Mouse (Mus musculus): Measurements from ENCODE around the gene Tmem42. TPM values are rescaled to one million over a fixed set of nuclear protein-coding genes. Genes with fewer than 3 reads are reported as not detected.

The Tmem42 gene
- 13.7 TPM for polyA plus RNA-seq (2017; shearing (Covaris generic))

DNA sequence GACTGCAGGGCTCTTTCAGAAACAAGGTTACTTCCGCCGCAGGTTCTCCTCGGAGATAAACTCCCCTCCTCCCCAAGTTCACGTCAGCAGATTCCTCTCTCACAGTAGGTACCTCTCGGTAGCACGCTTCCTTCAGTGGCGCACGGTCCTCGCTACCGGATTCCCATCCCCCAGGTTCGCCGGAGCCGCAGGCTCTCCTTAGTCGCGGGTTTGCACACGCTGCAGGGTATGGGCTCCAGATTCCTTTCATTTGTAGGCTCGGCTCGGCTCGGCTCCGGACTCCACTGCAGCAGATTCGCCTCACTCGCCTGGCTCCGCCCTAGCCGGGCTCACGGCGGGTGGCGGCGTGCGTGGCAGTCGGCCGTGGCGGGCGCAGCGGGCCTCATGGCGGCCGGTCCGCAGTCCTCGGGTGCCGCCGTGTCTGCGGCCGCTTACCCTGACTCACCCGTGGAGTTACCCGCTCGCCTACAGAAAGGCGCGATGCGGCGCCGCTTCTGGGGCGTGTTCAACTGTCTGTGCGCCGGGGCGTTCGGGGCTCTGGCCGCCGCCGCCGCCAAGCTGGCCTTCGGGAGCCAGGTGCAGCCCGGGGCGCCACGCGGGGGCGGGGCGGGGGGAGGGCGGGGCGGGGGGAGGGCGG, at the start of gene Tmem42:
Gene Tmem42 (plus strand): TSS at position 332 of the 637 bp plus-strand sequence.

DNA sequence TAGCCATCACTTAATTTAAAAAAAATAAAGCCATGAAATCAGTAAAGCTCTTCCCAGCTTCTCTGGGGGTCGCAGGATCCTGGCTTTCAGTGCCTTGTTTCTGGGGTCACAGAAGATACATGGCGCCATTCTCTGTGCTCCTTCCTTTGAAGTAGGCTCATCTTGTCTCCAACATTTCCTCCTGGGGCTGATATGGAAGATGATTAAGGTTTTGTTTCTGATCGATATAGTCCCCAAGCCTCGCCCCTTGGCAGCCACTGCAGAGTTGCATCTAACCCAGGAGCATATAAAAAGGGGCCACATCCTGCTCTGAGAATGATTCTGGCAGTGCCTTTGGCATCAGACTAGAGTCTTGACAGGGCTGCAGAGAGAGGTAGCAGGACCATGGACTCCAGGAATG, 13.3 kb downstream of the Tmem42 start, which contains the start of gene Tgm4:
Gene Tgm4 (plus strand): TSS at position 301 of the 400 bp plus-strand sequence.

Other genes with a start within 250 kb of the Tmem42 start
- gene Tcaim, start 215.8 kb upstream of the Tmem42 start, polyA plus RNA-seq (2017; shearing (Covaris generic)), result 16.8 TPM
- gene Gm35549, start 177.3 kb upstream of the Tmem42 start, polyA plus RNA-seq (2017; shearing (Covaris generic)), result 1.3 TPM
- gene Zfp445, start 155.3 kb upstream of the Tmem42 start, polyA plus RNA-seq (2017; shearing (Covaris generic)), result 99.5 TPM
- 4.1 TPM for gene Zkscan7, start 135.6 kb upstream of the Tmem42 start, polyA plus RNA-seq (2017; shearing (Covaris generic))
- not detected for gene Zfp105, start 98.3 kb upstream of the Tmem42 start, polyA plus RNA-seq (2017; shearing (Covaris generic))
- 32.2 TPM for gene 1110059G10Rik, start 70.3 kb upstream of the Tmem42 start, polyA plus RNA-seq (2017; shearing (Covaris generic))
- gene Kif15, start 70.3 kb upstream of the Tmem42 start, polyA plus RNA-seq (2017; shearing (Covaris generic)), result 6.9 TPM
- not detected for gene Tgm4, start 13.4 kb downstream of the Tmem42 start, polyA plus RNA-seq (2017; shearing (Covaris generic))
- gene Zdhhc3, start 91.9 kb downstream of the Tmem42 start, polyA plus RNA-seq (2017; shearing (Covaris generic)), result 17.2 TPM
- gene Exosc7, start 91.9 kb downstream of the Tmem42 start, polyA plus RNA-seq (2017; shearing (Covaris generic)), result 97.4 TPM
- not detected for gene Clec3b, start 129.6 kb downstream of the Tmem42 start, polyA plus RNA-seq (2017; shearing (Covaris generic))
- 4.5 TPM for gene Cdcp1, start 194.7 kb downstream of the Tmem42 start, polyA plus RNA-seq (2017; shearing (Covaris generic))
- 0.95 TPM for gene Tmem158, start 239.4 kb downstream of the Tmem42 start, polyA plus RNA-seq (2017; shearing (Covaris generic))

All from activated CD4-positive, CD25-positive, alpha-beta regulatory T cell, adult 9 weeks (primary cell).